Mouse (Mus musculus) cortical plate, adult 2 months (tissue): ENCODE measurements around the gene Dnajc8. TPM values are rescaled to one million over a fixed set of nuclear protein-coding genes. Genes with fewer than 3 reads are reported as not detected.

Experiments
- H3K27ac ChIP-seq: fragments of 200-500 bp; 2 replicates; pipeline ENCODE4 v1.5.1; 2012; ENCODE audit warnings: low read length, control low read depth, inconsistent platforms; ENCODE audit not compliant: insufficient read depth
- H3K4me1 ChIP-seq: fragments of 200-500 bp; 2 replicates; pipeline ENCODE4 v1.6.1; 2011; ENCODE audit warnings: low read length; ENCODE audit not compliant: control insufficient read depth, insufficient read depth
- H3K4me3 ChIP-seq: fragments of 200-500 bp; 2 replicates; pipeline ENCODE4 v1.5.1; 2011; ENCODE audit warnings: mild to moderate bottlenecking, low read length, control low read depth; ENCODE audit not compliant: insufficient read depth
- CTCF ChIP-seq: fragments of 200-500 bp; IDR thresholded peaks from 2 replicates; pipeline ENCODE4 v1.5.1; 2011; ENCODE audit warnings: mild to moderate bottlenecking, control low read depth, low read length; ENCODE audit not compliant: insufficient read depth; ENCODE audit errors: extremely low read depth
- POLR2A ChIP-seq: fragments of 200-500 bp; IDR thresholded peaks from 2 replicates; pipeline ENCODE4 v1.6.1; 2011; ENCODE audit warnings: mild to moderate bottlenecking, low read length, control low read depth; ENCODE audit not compliant: insufficient read depth; ENCODE audit errors: extremely low read depth
- polyA plus RNA-seq: library from polyadenylated mRNA; depleted of rRNA; stranded (reverse); fragments of >200 nt; gene quantifications from 2 replicates; pipeline ENCODE4 v1.2.3, GENCODE M21; 2012

Dnajc8 gene
- polyA plus RNA-seq, 1 experiment: 112 TPM

- no peaks in the 10 kb centered on the region for H3K4me1 ChIP-seq
- no peak overlapping the region for H3K27ac ChIP-seq
- no peak overlapping the region for H3K4me3 ChIP-seq
- TF ChIP-seq POLR2A (no peak), CTCF (no peak)
These were observed 32.0 kb upstream of the Dnajc8 start for GRCm38 (mm10) chr4:132503344-132503743.

- no peak for TF ChIP-seq CTCF
- TF ChIP-seq POLR2A: no peak
- no peak overlapping the region for H3K27ac ChIP-seq
- no peak overlapping the region for H3K4me3 ChIP-seq
- no peaks in the 10 kb centered on the region for H3K4me1 ChIP-seq
These were observed 30.2 kb upstream of the Dnajc8 start for GRCm38 (mm10) chr4:132505034-132505738.

- H3K4me1 ChIP-seq: no peaks in the 10 kb centered on the region
- no peak for TF ChIP-seq CTCF
- no peak for TF ChIP-seq POLR2A
- H3K4me3 ChIP-seq: no peak overlapping the region
- H3K27ac ChIP-seq: no peak overlapping the region
These were observed 29.6 kb upstream of the Dnajc8 start for GRCm38 (mm10) chr4:132505800-132506199.

GRCm38 (mm10) chr4:132506250-132506649 lies 29.1 kb upstream of the Dnajc8 start:
- TF ChIP-seq POLR2A (no peak), CTCF (no peak)
- Histone ChIP-seq H3K4me3 (no peak overlapping the region), H3K4me1 (no peaks in the 10 kb centered on the region), H3K27ac (no peak overlapping the region)

- H3K27ac ChIP-seq: no peak overlapping the region
- H3K4me3 ChIP-seq: no peak overlapping the region
- TF ChIP-seq CTCF (no peak), POLR2A (no peak)
- H3K4me1 ChIP-seq: no peaks in the 10 kb centered on the region
These were observed 28.1 kb upstream of the Dnajc8 start for GRCm38 (mm10) chr4:132507210-132507609.

GRCm38 (mm10) chr4:132509621-132510296 lies 25.6 kb upstream of the Dnajc8 start:
- no peak overlapping the region for H3K27ac ChIP-seq
- H3K4me1 ChIP-seq: peaks cover 2% of the 10 kb centered on the region; the same call in 1 of the 2 replicates
- H3K4me3 ChIP-seq: peak overlapping the region; percentile 90
- TF ChIP-seq POLR2A (peak; percentile 28; the same call in 1 of the 2 replicates), CTCF (no peak)

GRCm38 (mm10) chr4:132510352-132510798 lies 25.0 kb upstream of the Dnajc8 start, which contains the start of gene Sesn2:
Sesn2 (minus strand) TSS chr4:132510501.
- H3K27ac ChIP-seq: no peak within 1 kb of the TSS
- TF ChIP-seq POLR2A (peak; percentile 94), CTCF (no peak)
- H3K4me3 ChIP-seq: peak within 1 kb of the TSS; percentile 90
- peaks cover 2% of the 10 kb centered on the region; the same call in 1 of the 2 replicates for H3K4me1 ChIP-seq

- H3K4me1 ChIP-seq: peaks cover 2% of the 10 kb centered on the region; the same call in 1 of the 2 replicates
- no peak for TF ChIP-seq CTCF
- no peak for TF ChIP-seq POLR2A
- H3K27ac ChIP-seq: no peak overlapping the region
- no peak overlapping the region for H3K4me3 ChIP-seq
These were observed 23.3 kb upstream of the Dnajc8 start for GRCm38 (mm10) chr4:132512080-132512479.

- H3K27ac ChIP-seq: no peak overlapping the region
- TF ChIP-seq POLR2A (no peak), CTCF (no peak)
- H3K4me1 ChIP-seq: peaks cover 2% of the 10 kb centered on the region; the same call in 1 of the 2 replicates
- H3K4me3 ChIP-seq: no peak overlapping the region
These were observed 21.7 kb upstream of the Dnajc8 start for GRCm38 (mm10) chr4:132513395-132514273.

GRCm38 (mm10) chr4:132514555-132515135 lies 20.7 kb upstream of the Dnajc8 start:
- H3K4me1 ChIP-seq: peaks cover 2% of the 10 kb centered on the region; the same call in 1 of the 2 replicates
- peak; percentile 70 for TF ChIP-seq CTCF
- TF ChIP-seq POLR2A: no peak
- peak overlapping the region; percentile 79; the same call in 1 of the 2 replicates for H3K27ac ChIP-seq
- H3K4me3 ChIP-seq: peak overlapping the region; percentile 45; the same call in 1 of the 2 replicates
